Mouse (Mus musculus): ENCODE measurements around the gene Impg2.

Impg2 gene

DNA sequence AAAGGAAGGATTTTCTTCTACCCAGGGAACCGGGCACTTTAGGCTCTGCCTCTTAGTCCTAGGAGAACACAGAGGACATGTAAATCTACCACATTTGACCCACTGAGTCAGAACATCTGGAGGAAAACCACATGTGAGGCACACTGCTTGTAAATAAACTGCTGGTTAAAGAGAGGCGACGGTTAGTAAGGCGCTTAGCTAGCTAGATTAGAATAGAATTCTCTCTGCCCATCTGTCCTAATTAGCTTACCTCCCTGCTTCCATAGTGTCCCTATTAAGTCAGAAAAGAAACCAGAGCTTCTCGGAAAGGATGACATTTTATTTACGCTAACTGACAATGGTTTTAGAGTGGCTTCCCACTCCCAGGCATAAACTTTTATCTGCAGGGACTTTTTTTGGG, at the start of gene Impg2:
Impg2 (plus strand) TSS at position 263 of the 400 bp plus-strand sequence.
- DNase-seq: no peak

DNA sequence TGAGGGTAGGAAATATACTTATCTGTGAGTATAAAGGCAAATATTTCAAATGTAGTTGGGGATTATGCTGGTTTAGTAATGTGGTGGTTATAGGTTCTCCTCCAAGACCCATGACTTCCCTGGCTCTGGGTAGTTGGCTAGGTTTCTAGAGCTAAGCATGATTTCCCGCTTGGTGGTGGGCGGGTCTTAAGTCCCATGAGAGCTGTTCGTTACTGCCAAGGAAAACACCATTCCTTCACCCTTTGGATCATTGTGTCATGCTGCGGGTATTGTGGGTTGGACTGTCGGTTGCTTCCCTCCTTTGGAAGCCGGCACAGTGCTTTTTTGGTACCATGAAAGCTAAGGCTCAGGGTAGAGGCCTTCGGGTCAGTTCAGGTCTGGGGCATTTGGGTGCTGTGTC, 40.6 kb upstream of the Impg2 start:
- DNase-seq: no peak

DNA sequence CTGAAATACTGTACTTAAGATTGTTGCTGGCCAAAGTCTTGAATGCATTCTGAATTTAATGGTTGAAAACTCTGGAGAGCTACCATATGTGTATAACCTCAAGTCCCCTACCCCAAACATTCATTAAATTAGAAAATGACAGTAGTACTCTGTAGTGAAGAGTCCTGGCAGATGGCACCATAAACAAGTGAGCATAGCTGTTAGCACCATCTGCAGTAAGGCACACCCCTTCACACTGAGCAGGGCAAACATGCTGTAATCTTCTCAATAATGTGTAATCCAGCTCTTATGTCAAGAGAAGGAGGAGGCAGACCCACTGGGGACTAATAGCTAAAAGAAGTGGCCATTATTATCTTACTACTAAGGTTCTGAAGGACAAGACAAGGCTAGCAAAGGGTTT, 33.9 kb upstream of the Impg2 start:
- DNase-seq: no peak

DNA sequence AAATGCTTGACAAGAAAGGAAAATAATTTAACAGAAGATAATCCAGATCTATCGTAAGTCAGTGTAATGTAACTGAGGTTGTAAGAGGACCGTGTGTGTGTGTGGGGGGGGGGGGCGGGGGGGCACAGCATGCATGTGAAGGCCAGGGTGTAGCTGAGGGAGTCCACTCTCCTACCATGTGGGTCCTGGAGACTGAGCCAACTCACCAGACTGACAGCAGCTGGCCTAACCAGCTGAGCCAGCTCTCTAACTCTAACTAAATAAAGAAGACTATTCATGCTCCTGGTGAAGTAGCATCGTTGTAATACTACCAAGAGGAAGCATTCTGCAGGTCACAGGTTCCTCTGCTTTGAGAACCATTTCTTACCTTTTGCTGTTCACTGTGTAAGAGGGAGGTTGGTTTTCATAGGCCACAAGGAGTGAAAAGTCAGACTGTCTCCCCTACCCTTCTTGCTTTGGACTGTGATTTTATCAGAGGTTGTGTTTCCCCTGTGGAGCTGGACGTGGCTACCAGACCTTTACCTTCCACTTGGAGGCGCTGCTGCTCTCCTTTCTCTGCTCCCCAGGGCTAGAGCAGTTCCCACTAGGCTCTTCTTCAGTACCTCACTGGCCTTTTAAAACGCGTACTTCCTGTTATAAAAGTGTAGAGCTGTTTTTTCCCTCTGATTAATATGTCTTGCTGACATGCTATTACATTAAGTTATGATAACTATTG, 28.1 kb upstream of the Impg2 start:
- peak; percentile 64 to 84 for DNase-seq

DNA sequence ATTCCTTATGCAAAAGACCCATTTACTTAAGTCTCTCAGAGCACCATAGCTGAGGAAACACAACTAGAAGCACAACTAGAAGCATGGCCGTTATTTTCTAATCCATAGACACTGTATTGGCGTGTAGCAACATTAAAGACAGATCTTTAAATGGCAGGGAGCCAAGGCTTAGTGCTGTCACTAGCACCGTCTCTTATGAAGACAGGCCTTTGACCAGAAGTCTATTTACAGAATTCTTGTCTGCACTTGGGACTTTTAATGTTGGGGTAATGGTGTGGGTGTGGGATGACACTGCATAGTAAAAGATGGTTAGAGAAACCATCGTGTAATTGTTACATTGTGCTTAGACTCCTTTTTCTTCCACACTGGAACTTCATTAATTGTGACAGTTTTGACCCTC, 17.2 kb upstream of the Impg2 start:
- DNase-seq: no peak

DNA sequence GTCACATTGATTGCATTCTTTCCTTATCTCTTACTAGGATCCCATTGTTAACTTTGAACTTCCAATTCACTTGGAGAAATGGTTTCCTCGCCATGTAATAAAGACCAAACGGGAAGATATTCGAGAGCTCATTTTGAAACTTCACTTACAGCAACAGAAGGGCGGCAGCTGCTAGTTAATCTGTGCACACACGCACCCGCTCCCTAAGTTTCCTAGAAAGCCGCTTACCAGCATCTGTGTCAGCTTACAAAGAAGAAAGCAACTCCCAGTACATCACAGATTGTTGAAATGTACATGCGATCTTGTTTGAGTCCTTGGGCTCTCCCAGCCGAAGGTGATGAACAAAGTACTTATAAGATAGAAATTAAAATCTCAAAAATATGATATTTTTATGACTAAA, 15.9 kb upstream of the Impg2 start:
- peak in 1 of 2 experiments; percentile 5 for DNase-seq

DNA sequence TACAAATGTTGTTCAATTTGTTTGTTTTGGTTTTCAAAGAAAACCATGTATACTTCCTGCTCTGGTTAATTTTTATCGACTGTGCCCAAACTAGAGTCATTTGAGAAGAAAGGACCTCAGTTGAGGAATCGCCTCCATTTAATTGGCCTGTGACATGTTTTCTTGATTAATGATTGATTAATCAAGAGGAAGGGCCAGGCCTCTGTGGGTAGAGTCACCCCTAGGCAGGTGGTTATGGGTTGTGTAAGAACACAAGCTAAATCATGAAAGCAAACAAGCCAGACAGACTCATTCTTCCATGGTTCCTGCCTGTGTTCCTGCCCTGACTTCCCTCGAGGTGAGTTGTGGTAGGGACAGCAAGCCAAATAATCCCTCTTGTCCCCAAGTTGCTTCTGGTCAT, 8.6 kb downstream of the Impg2 start:
- no peak for DNase-seq

DNA sequence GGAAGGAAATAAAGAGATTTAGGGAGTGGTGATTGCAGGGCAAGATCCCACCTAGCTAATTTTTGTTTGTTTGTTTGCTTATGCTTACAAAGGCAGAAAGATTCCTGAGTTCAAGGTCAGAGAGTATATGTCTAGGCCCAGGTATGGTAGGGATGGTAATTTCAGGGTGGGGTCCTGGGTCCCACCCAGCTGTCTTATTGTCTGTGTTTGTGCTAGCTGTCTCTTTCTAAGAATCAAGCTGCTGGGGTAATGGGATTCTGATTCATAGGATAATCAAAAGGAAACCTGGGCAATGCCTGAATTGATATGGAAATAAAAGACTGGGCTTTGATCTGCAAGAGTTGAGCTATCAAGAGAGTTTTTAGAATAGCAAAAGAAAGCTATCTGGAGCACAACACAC, 23.6 kb downstream of the Impg2 start:
- DNase-seq: no peak

DNA sequence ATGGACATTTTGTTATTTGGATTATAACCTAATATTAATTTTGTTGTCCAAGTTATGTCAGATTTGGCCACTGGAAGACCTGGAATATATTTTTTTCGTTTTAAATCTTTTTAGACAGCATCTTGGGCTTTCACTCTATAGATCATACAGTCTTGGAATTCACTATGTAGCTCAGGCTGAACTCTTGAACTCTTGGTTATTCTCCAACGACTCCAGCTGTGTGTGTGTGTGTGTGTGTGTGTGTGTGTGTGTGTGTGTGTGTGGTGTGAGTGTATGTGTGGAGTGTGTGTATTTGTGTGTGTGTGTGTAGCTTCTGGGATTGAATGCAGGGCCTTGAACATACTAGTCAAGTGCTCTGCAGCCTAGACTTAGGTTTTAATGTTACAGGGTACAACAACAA, 25.3 kb downstream of the Impg2 start:
- no peak for DNase-seq

DNA sequence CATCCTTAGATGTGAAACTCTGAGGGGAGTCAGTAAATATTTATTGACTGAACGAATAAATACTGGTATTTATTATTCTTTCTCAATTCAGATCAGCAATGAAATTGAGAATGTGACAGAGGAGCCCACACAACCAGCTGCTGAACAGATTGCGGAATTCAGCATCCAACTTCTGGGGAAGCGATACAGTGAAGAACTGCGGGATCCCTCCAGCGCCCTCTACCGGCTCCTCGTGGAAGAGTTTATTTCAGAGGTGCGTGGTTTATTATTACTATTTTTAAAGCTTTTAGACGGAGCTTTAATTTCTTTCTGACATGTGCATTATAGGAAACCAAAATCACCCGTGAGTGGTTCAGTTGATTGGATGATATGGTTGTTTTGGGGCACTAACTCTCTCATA, 27.2 kb downstream of the Impg2 start:
- DNase-seq: peak; percentile 14 to 32

DNA sequence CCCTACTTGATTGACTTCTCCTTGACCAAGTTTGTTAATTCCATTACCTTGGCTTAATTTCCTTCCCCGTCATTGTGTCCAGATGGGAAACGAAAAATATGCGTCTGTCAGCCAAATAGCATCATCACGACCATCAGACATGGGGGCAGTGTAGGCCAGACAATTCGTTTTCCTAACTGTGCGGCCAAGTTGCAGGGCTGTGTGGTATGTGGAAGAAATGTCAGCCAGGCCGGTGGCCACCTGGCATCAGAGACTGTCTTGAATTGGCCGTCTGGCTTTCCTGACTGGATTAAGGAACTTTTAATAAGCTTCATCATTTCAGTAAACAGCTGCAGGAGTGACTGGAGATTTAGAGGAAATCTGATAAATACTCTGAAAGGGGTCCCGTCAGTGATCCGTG, 28.6 kb downstream of the Impg2 start:
- peak; percentile 54 to 71 for DNase-seq

DNA sequence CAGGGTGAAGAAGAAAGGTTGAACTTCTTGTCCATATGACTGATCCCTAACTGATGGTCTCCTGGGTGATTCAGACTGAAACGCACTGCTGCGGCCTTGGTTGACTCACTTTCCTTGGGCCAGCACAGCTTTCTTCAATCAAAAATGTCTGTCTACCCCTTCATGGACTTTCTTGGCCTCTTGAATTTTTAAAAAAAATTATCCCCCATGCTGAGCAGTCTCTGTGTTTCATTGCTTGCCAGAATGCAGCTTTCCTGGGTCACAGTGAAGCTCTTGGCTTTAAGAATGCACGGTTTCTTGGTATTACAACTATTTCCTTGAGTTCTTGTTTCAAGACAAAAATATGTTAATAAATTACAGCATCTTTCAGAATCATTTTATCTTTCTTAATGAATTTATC, 41.9 kb downstream of the Impg2 start:
- no peak for DNase-seq

DNA sequence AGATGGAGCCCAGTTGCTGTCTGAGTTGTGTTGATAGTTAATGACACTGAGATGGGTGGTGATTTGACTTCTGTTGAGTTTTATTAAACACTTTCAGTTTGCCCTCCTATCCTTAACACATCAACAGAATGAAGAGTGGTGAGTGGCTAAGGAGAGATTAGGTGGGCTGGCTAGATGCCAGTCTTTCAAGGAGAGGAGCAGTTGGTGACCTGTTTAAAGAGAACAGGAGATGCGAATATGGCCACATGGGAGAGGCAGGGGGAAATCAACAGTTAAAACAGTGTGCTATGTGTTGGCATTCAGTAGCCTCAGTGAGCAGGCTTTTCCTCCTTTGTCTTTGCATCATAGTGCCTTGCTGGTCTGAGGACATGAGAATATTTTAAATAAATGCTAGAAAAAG, 69.8 kb downstream of the Impg2 start:
- DNase-seq: peak; percentile 44 to 57

DNA sequence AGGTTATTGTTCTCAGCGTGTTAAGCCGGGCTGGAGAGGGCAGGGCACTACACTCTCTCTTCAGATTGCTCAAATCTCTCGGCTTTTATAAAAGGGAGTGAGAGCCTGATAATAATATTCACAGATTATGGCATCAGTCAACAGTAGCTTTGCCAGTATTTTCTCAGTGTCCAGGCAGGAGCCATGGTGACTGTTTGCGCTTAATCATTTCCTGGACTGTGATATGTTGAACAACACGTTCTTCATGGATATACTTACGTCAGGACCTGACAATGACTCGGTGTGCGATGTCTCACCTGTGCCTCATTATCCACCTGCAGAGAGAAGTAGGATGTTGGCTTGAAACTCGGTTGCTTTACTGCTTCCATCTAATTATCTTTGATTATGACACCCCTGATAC, 74.9 kb downstream of the Impg2 start:
- no peak for DNase-seq

DNA sequence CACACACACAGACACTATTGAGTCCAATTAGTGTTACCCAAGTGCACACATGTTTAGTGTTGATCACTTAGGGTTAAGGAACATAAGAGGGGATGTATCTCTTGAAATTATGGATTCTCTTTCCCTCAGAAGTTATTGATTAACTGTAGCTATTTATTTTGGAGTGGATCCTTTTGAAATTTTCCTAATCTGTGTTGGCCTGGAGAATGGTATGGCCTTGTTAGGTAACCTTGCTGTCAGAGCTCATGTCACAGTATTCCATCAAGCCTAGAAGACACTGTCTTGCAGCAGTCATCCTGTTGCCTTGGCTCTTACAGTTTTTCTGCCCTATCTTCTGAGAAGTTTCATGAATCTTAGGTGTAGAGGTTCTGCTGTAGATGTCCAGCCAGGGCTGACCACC, 75.6 kb downstream of the Impg2 start:
- no peak for DNase-seq

DNA sequence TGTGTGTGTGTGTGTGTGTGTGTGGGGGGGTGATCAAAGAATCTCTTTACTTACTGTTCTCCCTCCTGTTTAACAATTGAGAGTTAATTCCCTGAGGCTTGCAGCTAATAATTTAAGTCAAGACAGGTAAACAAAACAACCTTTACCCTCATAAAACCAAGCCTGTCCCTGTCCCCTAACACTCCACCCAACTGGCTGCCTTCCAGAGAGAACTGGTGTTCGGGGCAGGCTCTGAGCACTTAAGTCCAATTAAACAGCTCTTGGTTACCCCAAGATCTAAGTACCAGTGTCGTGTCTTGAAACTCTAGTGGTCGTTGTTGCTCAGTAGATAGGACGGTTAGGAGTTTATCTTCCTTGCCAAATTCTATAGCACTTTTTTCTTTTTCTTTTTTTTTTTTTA, 77.2 kb downstream of the Impg2 start:
- peak in 1 of 2 experiments; percentile 16 for DNase-seq

DNA sequence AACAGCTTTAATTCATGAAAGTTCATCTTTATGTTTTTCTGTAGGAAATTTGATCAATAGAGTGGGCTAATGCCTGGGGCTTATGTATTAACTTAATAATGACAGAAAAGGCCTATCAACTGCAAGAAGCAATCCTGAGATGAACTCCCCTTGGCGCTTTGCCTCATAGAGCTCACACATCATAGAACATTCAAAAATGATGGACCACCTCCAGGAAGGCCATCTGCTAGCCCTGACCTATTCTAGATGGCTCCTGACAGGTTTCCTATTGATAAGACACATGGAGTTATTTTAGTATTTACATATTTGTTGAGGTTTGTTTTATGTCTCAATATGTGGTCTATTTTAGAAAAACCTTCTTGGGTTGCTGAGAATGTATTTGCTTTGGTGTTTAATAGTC, 79.2 kb downstream of the Impg2 start:
- DNase-seq: peak; percentile 90 to 92

DNA sequence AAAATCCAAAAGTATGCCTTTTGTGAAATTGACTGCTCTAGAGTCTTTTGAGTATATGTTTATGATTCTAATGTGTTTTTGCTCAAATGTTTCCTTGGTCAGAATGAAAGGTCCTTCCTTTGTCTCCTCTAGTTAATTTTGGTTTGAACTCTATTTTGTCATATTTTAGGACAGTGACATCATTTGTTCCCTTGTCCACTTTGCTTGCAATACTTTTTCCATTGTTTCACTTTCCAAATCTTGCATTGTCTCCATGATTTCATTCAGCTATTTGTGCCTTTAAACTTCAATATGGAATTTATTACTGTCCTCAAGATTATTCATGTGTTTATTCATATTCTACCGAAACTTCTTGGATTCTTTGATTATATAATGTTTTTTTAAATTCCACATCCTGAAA, 79.8 kb downstream of the Impg2 start:
- no peak for DNase-seq

DNA sequence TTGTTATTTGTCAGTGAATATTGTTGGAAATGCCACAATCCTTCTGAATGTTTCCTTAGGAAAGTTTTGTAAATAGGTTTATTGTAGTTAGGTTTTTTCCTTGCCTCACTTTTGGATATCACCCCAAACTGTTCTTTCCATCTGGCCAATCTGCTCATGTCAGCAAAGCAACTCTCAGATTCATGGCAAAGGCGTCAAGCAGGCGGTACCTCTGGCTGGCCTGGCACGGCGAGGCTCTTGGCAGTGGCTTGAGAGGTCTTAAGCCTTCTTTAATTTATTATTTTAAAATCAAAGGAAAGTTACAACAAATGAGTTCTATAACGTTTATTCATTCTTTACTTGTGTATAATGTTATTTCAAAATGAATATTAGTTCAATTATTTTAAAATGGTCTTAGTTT, 82.0 kb downstream of the Impg2 start:
- peak; percentile 65 to 74 for DNase-seq

DNA sequence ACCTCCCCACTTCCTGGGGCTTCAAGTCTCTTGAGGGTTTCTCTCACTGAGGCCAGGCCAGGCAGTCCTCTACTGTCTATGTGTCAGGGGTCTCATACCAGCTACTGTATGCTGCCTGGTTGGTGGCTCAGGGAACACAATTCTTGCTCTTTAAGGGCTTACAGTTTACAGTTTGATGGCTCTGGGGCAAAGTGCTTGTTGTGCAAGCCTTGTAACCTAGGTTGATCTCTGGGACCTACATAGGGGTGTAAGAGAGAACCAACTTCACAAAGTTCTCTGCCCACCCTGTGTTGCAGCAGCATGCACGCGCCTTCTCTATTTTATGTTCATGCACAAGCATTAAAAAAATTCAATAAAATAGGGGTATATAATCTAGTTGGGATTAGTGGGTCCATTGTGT, 82.9 kb downstream of the Impg2 start:
- DNase-seq: no peak

DNA sequence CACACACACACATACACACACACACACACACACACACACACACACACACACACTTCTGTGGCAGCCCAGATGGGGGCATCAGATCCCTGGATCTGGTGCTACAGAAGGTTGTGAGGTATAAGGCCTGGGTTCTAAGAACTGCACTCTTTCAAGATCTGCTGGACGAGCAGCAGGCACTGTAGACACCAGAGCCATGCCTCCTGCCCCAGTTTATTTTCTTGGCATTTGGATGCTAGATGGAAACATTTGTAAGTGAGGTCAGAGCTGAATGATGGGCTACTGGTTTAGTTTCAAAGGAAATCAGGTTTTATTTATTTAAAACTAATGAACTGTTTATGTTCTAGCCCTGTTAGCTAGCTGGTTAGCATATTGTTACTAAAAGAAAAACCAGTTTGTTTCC, 90.8 kb downstream of the Impg2 start:
- DNase-seq: peak in 1 of 2 experiments; percentile 26

DNA sequence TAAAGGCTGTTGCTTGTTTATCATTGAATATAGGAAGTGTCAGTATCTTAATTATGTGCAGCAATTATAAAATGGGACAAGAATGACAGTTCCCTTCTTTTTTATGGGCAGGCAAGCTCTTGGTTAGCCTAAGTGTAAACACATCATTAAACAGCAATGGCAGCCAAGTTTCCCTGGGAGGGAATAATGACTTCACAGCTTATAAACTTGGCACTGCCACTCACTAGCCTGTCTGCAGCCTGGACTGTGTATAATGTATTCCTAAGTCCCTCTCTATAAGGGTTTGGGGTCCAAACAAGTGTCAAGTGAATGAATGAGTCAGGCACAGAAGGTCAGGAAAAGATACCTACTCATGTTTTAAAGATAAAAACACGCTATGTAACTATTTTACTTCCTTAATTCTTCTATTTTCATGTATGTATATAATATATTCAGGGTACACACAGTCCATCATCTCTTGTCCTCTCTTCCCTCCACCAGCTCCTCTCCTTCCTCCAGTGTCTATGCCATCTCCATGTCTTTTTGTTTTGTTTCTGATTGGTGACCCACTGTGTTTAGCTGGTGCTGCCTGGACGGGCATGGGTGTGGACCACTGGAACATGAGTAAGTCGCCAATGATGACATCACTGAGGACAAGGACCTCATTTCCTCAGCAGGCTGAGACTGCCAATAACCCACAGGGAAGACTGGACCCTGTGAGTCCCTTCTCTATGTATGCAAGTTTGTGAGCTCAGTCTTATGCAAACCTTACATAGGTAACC, 92.0 kb downstream of the Impg2 start:
- peak; percentile 58 to 73 for DNase-seq

DNA sequence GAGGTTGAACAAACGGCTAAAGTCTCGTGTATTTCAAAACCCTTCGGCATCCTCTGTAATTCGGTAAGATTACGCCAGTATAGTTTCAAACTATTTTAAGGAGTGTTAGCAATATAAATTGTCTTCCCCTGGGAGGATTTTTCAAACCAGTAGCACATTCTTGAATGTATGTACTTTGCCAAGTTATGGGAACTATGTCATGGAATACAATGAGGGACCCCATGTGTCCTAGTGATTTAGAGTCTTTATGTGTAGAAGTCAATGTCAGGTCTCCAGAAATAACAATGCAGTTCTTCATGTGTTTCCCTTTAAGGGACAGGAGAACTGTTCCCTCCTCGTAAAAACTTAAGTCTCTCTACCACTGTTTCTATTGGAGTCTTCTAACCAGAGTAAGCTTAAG, 94.1 kb downstream of the Impg2 start:
- no peak for DNase-seq

DNA sequence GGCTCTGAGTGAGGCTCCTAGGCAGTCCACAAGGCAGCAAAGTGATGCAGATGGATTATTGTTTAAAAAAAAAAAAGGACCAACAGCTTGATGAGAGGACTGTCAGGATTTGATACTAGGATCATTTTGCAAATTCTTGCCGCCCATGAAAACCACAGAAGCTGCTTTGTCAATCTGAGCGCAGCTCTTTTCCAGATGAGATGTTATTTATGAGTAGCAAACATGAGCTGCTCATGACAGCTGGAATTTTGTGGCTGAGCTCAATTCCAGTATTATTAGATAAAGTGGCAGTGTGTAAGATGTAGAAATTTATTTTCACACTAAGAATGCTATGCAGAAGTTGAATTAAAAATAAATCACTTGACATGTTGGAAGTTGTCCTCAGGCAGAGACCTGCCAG, 94.7 kb downstream of the Impg2 start:
- DNase-seq: no peak

DNA sequence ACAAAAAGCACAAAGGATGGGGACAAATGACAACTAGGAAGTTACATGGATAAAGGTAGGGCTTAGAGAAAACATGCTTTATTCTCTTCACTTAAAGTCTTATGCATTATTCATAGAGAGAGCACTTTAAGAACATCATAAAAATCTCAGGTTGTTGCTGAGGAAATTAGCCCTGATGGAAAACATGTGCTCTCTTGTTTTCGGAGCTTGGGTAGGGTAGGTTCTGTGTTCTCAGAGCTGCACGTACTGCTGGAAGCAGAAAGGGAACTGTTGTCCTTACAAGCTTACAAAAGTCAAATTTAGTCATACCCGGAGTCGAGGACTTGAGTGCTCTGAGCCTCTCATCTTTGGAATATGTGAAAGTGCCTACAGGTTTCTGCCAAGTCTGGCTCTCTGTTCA, 98.9 kb downstream of the Impg2 start:
- no peak for DNase-seq

Measured in cerebellum, postnatal 14 days (tissue).